Mouse (Mus musculus) regulatory T cell (primary cell): ENCODE results near the gene Akap5.

Experiments used
- in situ Hi-C: fragments of 300-600 bp; cut with MboI, MseI; formaldehyde crosslinking; loops from one replicate; pipeline ENCODE4 v1.15.1; 2025; ENCODE audit warnings: high pct_unique_total_duplicates

Akap5 gene

GRCm38 (mm10) chr12:76368201-76368789 lies 43.6 kb downstream of the Akap5 start:
- in situ Hi-C loops, result no loop called here

- in situ Hi-C loops, result no loop called here
Measured at GRCm38 (mm10) chr12:76368790-76369205, 44.1 kb downstream of the Akap5 start.

GRCm38 (mm10) chr12:76369206-76369977 lies 44.7 kb downstream of the Akap5 start, which contains the start of gene Zbtb25:
TSS of gene Zbtb25 (minus strand) at chr12:76369602.
- in situ Hi-C loops, result no loop called here

- in situ Hi-C loops, result no loop called here
Measured at GRCm38 (mm10) chr12:76369978-76370830, 45.5 kb downstream of the Akap5 start, which contains the start of gene Zbtb1. TSS of gene Zbtb1 (plus strand) at chr12:76370266.

- in situ Hi-C loops, result no loop called here
Measured at GRCm38 (mm10) chr12:76370831-76371571, 46.3 kb downstream of the Akap5 start.

- in situ Hi-C loops, result no loop called here
Measured at GRCm38 (mm10) chr12:76372046-76372445, 47.4 kb downstream of the Akap5 start.

- in situ Hi-C loops, result no loop called here
Measured at GRCm38 (mm10) chr12:76372881-76373818, 48.5 kb downstream of the Akap5 start.

- in situ Hi-C loops, result no loop called here
Measured at GRCm38 (mm10) chr12:76373991-76374390, 49.3 kb downstream of the Akap5 start.

- in situ Hi-C loops, result no loop called here
Measured at GRCm38 (mm10) chr12:76374911-76375310, 50.2 kb downstream of the Akap5 start.

- in situ Hi-C loops, result no loop called here
Measured at GRCm38 (mm10) chr12:76375506-76375905, 50.8 kb downstream of the Akap5 start.

GRCm38 (mm10) chr12:76376649-76377048 lies 52.0 kb downstream of the Akap5 start:
- in situ Hi-C loops, result no loop called here

- in situ Hi-C loops, result no loop called here
Measured at GRCm38 (mm10) chr12:76377059-76377458, 52.4 kb downstream of the Akap5 start.

GRCm38 (mm10) chr12:76377726-76378125 lies 53.0 kb downstream of the Akap5 start:
- in situ Hi-C loops, result no loop called here

- in situ Hi-C loops, result no loop called here
Measured at GRCm38 (mm10) chr12:76378556-76378955, 53.9 kb downstream of the Akap5 start.

- in situ Hi-C loops, result no loop called here
Measured at GRCm38 (mm10) chr12:76380151-76380550, 55.5 kb downstream of the Akap5 start.
